Mouse (Mus musculus): ENCODE measurements at regions not wholly inside any gene's neighbourhood (a gene's known extent, or its start where the extent isn't known, plus 50 kb on each side); places are given as distances from the start of the nearest gene placed in this dataset.

GRCm38 (mm10) chr1:113297807-113298206 lies 1433.1 kb upstream of the Dsel start:
- H3K9ac ChIP-seq (ENCODE audit: insufficient read depth, low read depth) = no peak overlapping the region
- H3K9me3 ChIP-seq (replicated peaks; ENCODE audit: low read length) = peaks cover 44% of the 10 kb centered on the region
- H3K4me3 ChIP-seq (replicated peaks in 1 of 3; ENCODE audit: low read depth in 2 of 3, low read length in 2 of 3, poor library complexity in 1 of 3) = no peak overlapping the region
- H3K79me2 ChIP-seq (replicated peaks; ENCODE audit: control insufficient read depth, extremely low read depth, insufficient read depth, poor library complexity, severe bottlenecking) = no peaks in the 10 kb centered on the region
- H3K27ac ChIP-seq (ENCODE audit: insufficient read depth, low read depth) = no peak overlapping the region
- no peak overlapping the region for H3K4me2 ChIP-seq (ENCODE audit: insufficient read depth, low read depth, poor library complexity, severe bottlenecking)
- H3K4me1 ChIP-seq (ENCODE audit: control insufficient read depth in 1 of 2, insufficient read depth in 2 of 2) = no peaks in the 10 kb centered on the region
- DNase-seq (ENCODE audit: extremely low read depth) = no peak
- in situ Hi-C loops (cut with MboI; ENCODE audit: low pct_ligation_motif_present, low pct_unique_long_range_greater_than_20kb, low sequenced_read_pairs) (no loop called here), dilution Hi-C loops (cut with MboI; ENCODE audit: extremely low pct_ligation_motif_present, extremely low pct_unique_long_range_greater_than_20kb, low sequenced_read_pairs) (no loop called here)
- no peaks in the 10 kb centered on the region for H3K27me3 ChIP-seq (replicated peaks)
- H3K36me3 ChIP-seq (replicated peaks in 1 of 2; ENCODE audit: control insufficient read depth in 1 of 2, insufficient read depth in 1 of 2, low read length in 1 of 2) = no peaks in the 10 kb centered on the region
- TF ChIP-seq CHD1 (IDR thresholded peaks at IDR 0.05; ENCODE audit: low read depth, low read length) (no peak), MAFK (IDR thresholded peaks at IDR 0.05; ENCODE audit: insufficient replicate concordance, low read length) (no peak), SMC3 (IDR thresholded peaks at IDR 0.05; ENCODE audit: low read depth, low read length) (no peak), NRF1 (IDR thresholded peaks at IDR 0.05; ENCODE audit: low read depth, low read length) (no peak), GABPA (IDR thresholded peaks at IDR 0.05; ENCODE audit: insufficient replicate concordance, low read depth, low read length) (no peak), ELF1 (IDR thresholded peaks at IDR 0.05; ENCODE audit: low read depth, low read length) (no peak), RAD21 (IDR thresholded peaks at IDR 0.05; ENCODE audit: low read depth, low read length) (no peak), POLR2A (IDR thresholded peaks at IDR 0.05; ENCODE audit: low read depth, low read length) (no peak), NELFE (IDR thresholded peaks at IDR 0.05; ENCODE audit: low read depth, low read length) (no peak), TCF12 (IDR thresholded peaks at IDR 0.05; ENCODE audit: low read depth, low read length) (no peak), BHLHE40 (IDR thresholded peaks at IDR 0.05; ENCODE audit: low read depth, low read length) (no peak), MAZ (IDR thresholded peaks at IDR 0.05; ENCODE audit: low read depth, low read length) (no peak), MAX (IDR thresholded peaks at IDR 0.05; ENCODE audit: low read length) (no peak), POLR2AphosphoS2 (IDR thresholded peaks at IDR 0.05; ENCODE audit: low read depth, low read length) (no peak), USF1 (IDR thresholded peaks at IDR 0.05; ENCODE audit: low read depth, low read length) (no peak), UBTF (IDR thresholded peaks at IDR 0.05; ENCODE audit: low read depth, low read length) (no peak), MEF2A (IDR thresholded peaks at IDR 0.05; ENCODE audit: borderline replicate concordance, low read depth, low read length) (no peak), EP300 (IDR thresholded peaks at IDR 0.05; ENCODE audit: low read length) (no peak), JUND (conservative IDR thresholded peaks at IDR 0.05; ENCODE audit: low read depth, low read length) (no peak), ZNF384 (IDR thresholded peaks at IDR 0.05; ENCODE audit: low read depth, low read length) (no peak)

- in situ Hi-C loops (cut with MboI; ENCODE audit: low pct_ligation_motif_present, low pct_unique_long_range_greater_than_20kb, low sequenced_read_pairs) = no loop called here
- dilution Hi-C loops (cut with MboI; ENCODE audit: extremely low pct_ligation_motif_present, extremely low pct_unique_long_range_greater_than_20kb, low sequenced_read_pairs) = no loop called here
- no peak for DNase-seq (ENCODE audit: extremely low read depth)
Observed at GRCm38 (mm10) chr1:113288242-113288641, 1423.5 kb upstream of the Dsel start.

More at GRCm38 (mm10) chr1:113288242-113288641, 1423.5 kb upstream of the Dsel start:
- Histone ChIP-seq H3K36me3 (replicated peaks in 1 of 2; ENCODE audit: control insufficient read depth in 1 of 2, insufficient read depth in 1 of 2, low read length in 1 of 2) (no peaks in the 10 kb centered on the region), H3K79me2 (replicated peaks; ENCODE audit: control insufficient read depth, extremely low read depth, insufficient read depth, poor library complexity, severe bottlenecking) (no peaks in the 10 kb centered on the region), H3K9me3 (replicated peaks; ENCODE audit: low read length) (peaks cover 37% of the 10 kb centered on the region), H3K4me2 (ENCODE audit: insufficient read depth, low read depth, poor library complexity, severe bottlenecking) (no peak overlapping the region), H3K27ac (ENCODE audit: insufficient read depth, low read depth) (no peak overlapping the region), H3K4me3 (replicated peaks in 1 of 3; ENCODE audit: low read depth in 2 of 3, low read length in 2 of 3, poor library complexity in 1 of 3) (no peak overlapping the region), H3K4me1 (ENCODE audit: control insufficient read depth in 1 of 2, insufficient read depth in 2 of 2) (no peaks in the 10 kb centered on the region), H3K9ac (ENCODE audit: insufficient read depth, low read depth) (no peak overlapping the region), H3K27me3 (replicated peaks) (no peaks in the 10 kb centered on the region)
- no peak for TF ChIP-seq GABPA (IDR thresholded peaks at IDR 0.05; ENCODE audit: insufficient replicate concordance, low read depth, low read length)
- no peak for TF ChIP-seq ZMIZ1 (IDR thresholded peaks at IDR 0.05; ENCODE audit: low read depth, low read length)
- no peak for TF ChIP-seq IRF4 (IDR thresholded peaks at IDR 0.05; ENCODE audit: low read depth, low read length)
- TF ChIP-seq ETS1 (conservative IDR thresholded peaks at IDR 0.05; ENCODE audit: low read depth, low read length) = no peak
- no peak for TF ChIP-seq TBP (conservative IDR thresholded peaks at IDR 0.05; ENCODE audit: low read depth, low read length)
